Mouse (Mus musculus) bone marrow, adult 2 months (tissue): ENCODE results near the gene Odf2.

Experiments used
- CTCF ChIP-seq: fragments of 200-500 bp; IDR thresholded peaks from 2 replicates; pipeline ENCODE4 v1.5.1; 2011; ENCODE audit warnings: low read length, control low read depth; ENCODE audit not compliant: control insufficient read depth, insufficient read depth
- POLR2A ChIP-seq: fragments of 200-500 bp; IDR thresholded peaks from 2 replicates; pipeline ENCODE4 v1.6.1; 2011; ENCODE audit warnings: low read depth, mild to moderate bottlenecking, control low read depth, low read length, borderline replicate concordance; ENCODE audit not compliant: control insufficient read depth

DNA sequence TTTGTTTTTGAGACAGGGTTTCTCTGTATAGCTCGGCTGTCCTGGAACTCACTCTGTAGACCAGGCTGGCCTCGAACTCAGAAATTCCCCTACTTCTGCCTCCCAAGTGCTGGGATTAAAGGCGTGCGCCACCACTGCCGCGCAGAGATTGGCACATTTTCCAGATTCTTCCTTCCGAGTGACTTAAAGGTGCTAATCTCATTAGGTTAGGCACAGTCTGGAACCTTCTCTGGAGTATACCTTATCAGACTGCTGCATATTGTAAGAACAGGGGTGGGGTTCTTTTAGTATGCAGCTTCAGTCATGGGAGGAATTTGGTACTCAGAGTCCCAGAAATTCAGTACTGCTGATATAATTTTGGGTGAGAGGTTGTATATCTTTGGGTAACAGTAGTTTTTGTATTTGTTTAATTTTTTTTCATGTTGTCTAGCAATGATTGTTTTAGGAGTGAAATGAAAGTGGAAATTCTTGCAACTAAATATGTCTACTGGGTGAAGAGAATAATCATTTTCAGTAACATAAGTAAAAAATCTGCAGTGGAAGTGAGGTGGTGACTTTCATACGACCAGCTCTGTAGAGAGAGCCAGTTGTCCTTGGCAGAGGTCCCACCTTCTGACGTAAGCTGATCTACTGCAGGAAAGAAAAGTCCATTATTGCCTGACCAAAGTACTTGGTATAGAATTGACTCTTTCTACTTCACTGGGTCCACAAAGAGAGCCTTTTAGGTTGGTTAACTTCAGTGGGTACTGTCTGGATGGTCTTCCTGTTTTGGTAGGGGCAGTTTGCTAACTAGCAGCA lies 83.0 kb downstream of the Odf2 start:
- TF ChIP-seq POLR2A (no peak), CTCF (no peak)
